Mouse (Mus musculus): ENCODE measurements around the gene Cep95.

- TF ChIP-seq EP300 (IDR thresholded peaks at IDR 0.05) (no peak), CTCF (IDR thresholded peaks at IDR 0.05) (no peak)
These were observed 5.9 kb upstream of the Cep95 start for GRCm38 (mm10) chr11:106782841-106783764.

Measured in lung, postnatal 0 days (tissue).